Mouse (Mus musculus) testis, adult 2 months (tissue): ENCODE results near the gene Pkd2l1. TPM values are rescaled to one million over a fixed set of nuclear protein-coding genes. Genes with fewer than 3 reads are reported as not detected.

Experiments used
- H3K27ac ChIP-seq: fragments of 200-500 bp; 2 replicates; pipeline ENCODE4 v1.5.1; 2012; ENCODE audit warnings: low read depth, low read length; ENCODE audit not compliant: control insufficient read depth, insufficient read depth
- H3K27me3 ChIP-seq: fragments of 200-500 bp; 2 replicates; pipeline ENCODE4 v1.6.1; 2012; ENCODE audit warnings: mild to moderate bottlenecking, low read length, moderate library complexity; ENCODE audit not compliant: control insufficient read depth, insufficient read depth
- H3K36me3 ChIP-seq: fragments of 200-500 bp; 2 replicates; pipeline ENCODE4 v1.6.1; 2012; ENCODE audit warnings: mild to moderate bottlenecking, low read length; ENCODE audit not compliant: control insufficient read depth, insufficient read depth
- H3K4me1 ChIP-seq: fragments of 200-500 bp; 2 replicates; pipeline ENCODE4 v1.6.1; 2012; ENCODE audit warnings: low read length; ENCODE audit not compliant: control insufficient read depth, insufficient read depth
- H3K4me3 ChIP-seq: fragments of 200-500 bp; 2 replicates; pipeline ENCODE4 v1.5.1; 2012; ENCODE audit warnings: low read depth, mild to moderate bottlenecking, low read length, moderate library complexity, mixed read lengths; ENCODE audit not compliant: control insufficient read depth
- CTCF ChIP-seq: fragments of 200-500 bp; IDR thresholded peaks from 2 replicates; pipeline ENCODE4 v1.5.1; 2012; ENCODE audit warnings: low read depth, mild to moderate bottlenecking, inconsistent platforms, low read length, moderate library complexity; ENCODE audit not compliant: control insufficient read depth, insufficient read depth, insufficient replicate concordance
- POLR2A ChIP-seq: fragments of 200-500 bp; IDR thresholded peaks from 2 replicates; pipeline ENCODE4 v1.6.1; 2012; ENCODE audit warnings: low read depth, mild to moderate bottlenecking, inconsistent platforms, low read length, moderate library complexity; ENCODE audit not compliant: control insufficient read depth
- polyA plus RNA-seq: library from polyadenylated mRNA; depleted of rRNA; stranded (reverse); fragments of >200 nt; gene quantifications from 2 replicates; pipeline ENCODE4 v1.2.3, GENCODE M21; 2012

Pkd2l1 gene
- polyA plus RNA-seq, 1 experiment: 11.5 TPM

DNA sequence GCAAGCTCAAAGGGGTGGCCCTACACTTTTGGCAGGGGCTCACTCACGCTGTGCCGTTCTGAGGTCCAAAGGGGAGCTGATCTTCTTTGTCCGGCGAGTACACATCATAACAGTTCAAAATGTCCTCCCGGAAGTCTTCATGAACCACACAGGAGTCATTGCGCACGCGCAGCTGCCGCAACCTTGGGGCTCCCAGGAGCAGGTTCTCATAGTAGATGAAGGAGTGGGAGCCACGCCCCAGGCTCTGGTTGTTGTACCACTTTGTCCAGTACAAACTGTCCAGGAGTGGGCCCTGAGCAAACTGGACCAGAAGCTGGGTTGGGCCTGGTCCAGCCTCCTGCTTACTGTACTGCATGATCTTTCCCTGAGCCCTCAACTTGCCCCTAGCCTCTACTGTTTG is 35.2 kb downstream of the Pkd2l1 start:
- TF ChIP-seq CTCF (no peak), POLR2A (peak; percentile 45; the same call in 1 of the 2 replicates)
- no peaks in the 10 kb centered on the region for H3K36me3 ChIP-seq
- H3K4me1 ChIP-seq: peaks cover 12% of the 10 kb centered on the region
- peak overlapping the region; percentile 90 for H3K4me3 ChIP-seq
- H3K27ac ChIP-seq: peak overlapping the region; percentile 77
- H3K27me3 ChIP-seq: no peaks in the 10 kb centered on the region

DNA sequence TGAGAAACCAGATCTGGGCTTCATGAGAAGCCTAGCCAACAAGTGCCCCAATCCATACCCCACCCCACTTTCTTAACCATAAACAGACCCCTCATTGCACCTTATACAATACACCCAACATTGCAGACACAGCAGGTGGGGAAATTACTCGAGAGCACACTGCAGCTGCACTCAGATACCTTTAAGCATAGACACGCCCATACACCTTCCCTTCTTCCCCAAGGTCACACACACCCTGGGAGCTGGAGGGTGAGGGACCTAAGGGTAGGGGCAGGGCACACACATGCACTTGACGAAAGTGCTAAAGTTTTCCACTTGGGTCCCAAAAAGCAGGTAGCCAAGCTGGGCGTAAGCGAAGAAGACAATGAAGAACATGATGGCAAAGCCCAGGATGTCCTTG is 38.5 kb downstream of the Pkd2l1 start:
- H3K27me3 ChIP-seq: no peaks in the 10 kb centered on the region
- no peak overlapping the region for H3K27ac ChIP-seq
- no peak for TF ChIP-seq CTCF
- no peak for TF ChIP-seq POLR2A
- peaks cover 12% of the 10 kb centered on the region for H3K4me1 ChIP-seq
- H3K4me3 ChIP-seq: no peak overlapping the region
- peaks cover 4% of the 10 kb centered on the region for H3K36me3 ChIP-seq

DNA sequence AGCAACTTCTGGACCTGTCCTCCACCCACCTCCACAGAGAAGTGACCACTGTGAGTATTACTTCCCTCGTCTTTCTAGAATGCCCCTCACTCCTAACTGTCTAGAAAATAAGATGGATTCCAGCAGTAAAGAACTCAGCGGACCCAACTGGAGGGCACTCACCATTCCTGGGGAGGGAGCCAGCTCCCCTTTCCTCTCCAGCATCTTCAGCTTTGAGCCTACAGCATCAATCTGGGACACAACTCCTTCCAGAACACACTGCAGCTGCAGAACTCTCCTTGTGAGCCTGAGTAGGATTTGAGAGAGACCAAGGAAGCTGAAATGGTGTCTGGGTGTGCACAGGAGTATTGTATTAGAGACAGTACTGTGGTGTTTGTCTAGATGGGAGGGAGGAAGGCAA is 43.3 kb downstream of the Pkd2l1 start:
- peaks cover 4% of the 10 kb centered on the region for H3K36me3 ChIP-seq
- no peaks in the 10 kb centered on the region for H3K27me3 ChIP-seq
- peaks cover 16% of the 10 kb centered on the region for H3K4me1 ChIP-seq
- TF ChIP-seq CTCF (no peak), POLR2A (no peak)
- peak overlapping the region; percentile 77 for H3K4me3 ChIP-seq
- H3K27ac ChIP-seq: no peak overlapping the region

DNA sequence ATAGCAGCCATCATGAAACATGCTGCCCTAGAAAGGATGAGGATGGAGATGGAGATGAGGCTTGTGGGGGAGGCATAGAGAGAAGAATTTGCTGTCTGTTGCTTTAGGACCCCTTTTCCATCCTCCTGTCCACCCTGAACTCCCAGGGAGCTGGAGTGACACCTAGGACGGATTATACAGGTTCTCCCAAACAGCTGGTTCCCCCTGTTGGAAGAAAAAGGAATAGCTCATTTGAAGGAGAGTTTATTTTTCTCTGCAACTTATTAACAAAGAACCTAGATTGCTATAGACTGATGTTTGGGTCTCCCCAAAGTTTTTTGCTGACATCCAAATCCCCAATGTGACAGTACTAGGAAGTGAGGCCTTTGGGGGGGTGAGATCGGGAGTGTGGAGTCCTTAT is 43.9 kb downstream of the Pkd2l1 start:
- Histone ChIP-seq H3K27me3 (no peaks in the 10 kb centered on the region), H3K27ac (no peak overlapping the region), H3K4me3 (peak overlapping the region; percentile 33), H3K4me1 (peaks cover 16% of the 10 kb centered on the region), H3K36me3 (peaks cover 4% of the 10 kb centered on the region)
- TF ChIP-seq POLR2A: no peak
- TF ChIP-seq CTCF: no peak

DNA sequence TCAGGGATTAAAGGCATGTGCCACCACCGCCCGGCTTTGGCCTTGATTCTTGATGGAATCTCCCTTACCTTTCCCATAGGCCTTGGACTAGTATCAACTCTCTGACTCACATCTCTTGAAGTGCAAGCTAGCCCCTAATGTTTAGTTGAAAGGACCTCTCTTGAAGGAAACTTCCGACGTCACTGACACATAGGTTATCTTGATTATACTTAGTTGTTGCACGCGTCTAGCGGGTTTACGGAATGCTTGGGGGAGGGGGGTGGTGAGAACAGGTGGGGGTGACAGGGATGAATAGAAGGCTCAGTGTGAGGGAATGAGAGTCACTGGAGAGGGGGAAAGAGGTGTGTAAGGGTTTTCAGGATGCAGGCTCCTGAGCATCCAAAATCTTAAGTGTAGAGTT is 45.3 kb downstream of the Pkd2l1 start:
- no peak overlapping the region for H3K27ac ChIP-seq
- no peak overlapping the region for H3K4me3 ChIP-seq
- H3K27me3 ChIP-seq: no peaks in the 10 kb centered on the region
- peaks cover 4% of the 10 kb centered on the region for H3K36me3 ChIP-seq
- no peak for TF ChIP-seq CTCF
- TF ChIP-seq POLR2A: no peak
- peaks cover 16% of the 10 kb centered on the region for H3K4me1 ChIP-seq

DNA sequence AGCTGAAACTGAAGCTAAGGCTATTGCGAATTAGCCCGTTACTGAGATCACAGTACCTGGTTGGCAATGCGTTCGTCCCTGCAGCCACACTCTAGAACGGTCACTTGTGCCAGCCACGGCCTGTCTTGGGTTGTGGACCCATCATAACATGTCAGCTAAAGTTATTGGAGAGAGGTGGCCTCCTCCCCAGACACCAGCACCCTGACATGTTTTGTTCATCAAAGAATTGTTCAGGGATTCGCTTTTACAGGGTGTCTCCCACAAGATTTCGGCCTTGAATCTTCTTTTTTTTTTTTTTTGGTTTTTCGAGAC is 45.7 kb downstream of the Pkd2l1 start:
- H3K27me3 ChIP-seq: no peaks in the 10 kb centered on the region
- peak overlapping the region; percentile 85 for H3K4me3 ChIP-seq
- H3K27ac ChIP-seq: peak overlapping the region; percentile 64
- TF ChIP-seq CTCF: no peak
- H3K4me1 ChIP-seq: peaks cover 16% of the 10 kb centered on the region
- H3K36me3 ChIP-seq: peaks cover 4% of the 10 kb centered on the region

DNA sequence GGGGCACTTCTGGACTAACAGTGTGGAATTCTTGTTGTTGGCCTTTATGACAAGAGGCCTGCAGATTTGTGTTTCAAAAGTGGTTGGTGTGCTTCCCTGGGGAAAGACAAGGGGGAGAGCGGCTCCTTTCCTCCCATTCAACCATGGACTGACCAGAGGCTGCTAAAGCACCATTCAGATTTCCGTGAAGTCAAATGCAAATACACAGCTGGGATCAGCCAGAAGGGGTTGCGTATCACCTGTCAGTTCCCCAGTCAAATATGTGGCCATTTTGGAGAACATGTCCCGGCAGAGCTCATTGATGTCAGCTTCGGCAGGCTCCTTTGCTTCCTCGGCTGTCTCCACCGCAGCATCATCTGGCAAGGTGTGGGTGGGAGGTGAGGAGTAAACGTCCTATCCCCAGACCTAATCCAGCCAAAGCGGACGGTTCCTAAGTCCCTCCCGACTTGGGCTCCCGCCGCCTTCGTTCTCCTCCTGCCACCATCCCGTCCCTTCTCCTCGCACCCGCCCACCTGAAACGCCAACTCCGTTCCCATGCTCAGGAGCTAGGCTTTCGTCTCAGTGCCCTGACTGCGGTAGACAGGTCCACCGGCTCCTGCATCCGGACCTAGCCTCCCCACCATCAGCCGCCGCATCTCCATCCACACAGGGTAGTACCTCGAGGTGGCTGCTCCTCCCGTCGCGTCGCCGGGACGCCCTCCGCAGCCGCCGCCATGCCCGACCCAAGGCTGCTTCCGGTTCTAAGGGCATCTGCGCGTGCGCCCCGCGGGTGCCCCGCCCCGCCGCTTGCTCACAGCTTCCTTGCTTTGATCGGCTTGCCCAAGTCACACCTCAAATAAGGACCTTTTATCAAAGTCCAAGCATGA is 46.3 kb downstream of the Pkd2l1 start, which contains the start of gene Bloc1s2:
Gene Bloc1s2 (minus strand): TSS at position 745 of the 866 bp plus-strand sequence.
- Histone ChIP-seq H3K4me3 (peak within 1 kb of the TSS; percentile 85), H3K27me3 (no peaks in the 10 kb centered on the region), H3K36me3 (peaks cover 4% of the 10 kb centered on the region), H3K4me1 (peaks cover 16% of the 10 kb centered on the region), H3K27ac (peak within 1 kb of the TSS; percentile 64)
- TF ChIP-seq CTCF: no peak
- peak; percentile 86 for TF ChIP-seq POLR2A

DNA sequence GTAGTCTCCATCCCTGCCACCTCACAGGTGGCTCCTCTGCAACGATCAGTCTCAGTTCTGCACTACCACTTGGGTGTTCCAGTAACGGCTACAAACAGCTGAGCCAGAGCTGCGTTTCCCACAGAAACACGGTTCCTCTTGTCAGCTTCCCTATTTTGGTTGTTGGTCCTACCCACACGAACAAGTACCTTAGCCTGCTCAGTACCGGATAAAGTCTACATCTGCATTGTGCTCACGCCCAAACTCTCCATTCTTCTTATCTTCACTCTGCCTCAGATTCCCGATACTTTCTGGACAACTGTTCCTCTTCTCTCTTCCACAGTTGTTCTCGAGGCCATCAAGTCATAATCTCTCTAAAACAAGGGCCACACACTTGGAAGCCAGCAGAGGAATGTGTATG is 47.9 kb downstream of the Pkd2l1 start:
- TF ChIP-seq CTCF (no peak), POLR2A (no peak)
- Histone ChIP-seq H3K4me1 (peaks cover 16% of the 10 kb centered on the region), H3K27me3 (no peaks in the 10 kb centered on the region), H3K4me3 (no peak overlapping the region), H3K36me3 (peaks cover 6% of the 10 kb centered on the region), H3K27ac (no peak overlapping the region)
